Mouse (Mus musculus) right cerebral cortex, postnatal 10 days (tissue): ENCODE results near the gene Ddx18.

Experiments
- DNase-seq, 2 experiments: peaks; one replicate each; pipeline ENCODE4 v3.0.0; 2021; ENCODE audit warnings: low spot score in 2 of 2

Ddx18 gene

GRCm38 (mm10) chr1:121567521-121568489 is at the start of gene Ddx18:
TSS of gene Ddx18 (minus strand) at chr1:121567989.
- DNase-seq = peak; percentile 96 to 98

- DNase-seq = no peak
These were observed 40.2 kb upstream of the Ddx18 start for GRCm38 (mm10) chr1:121608000-121608399.

GRCm38 (mm10) chr1:121605118-121605517 is 37.3 kb upstream of the Ddx18 start:
- peak; percentile 44 to 46 for DNase-seq

GRCm38 (mm10) chr1:121601893-121602292 is 34.1 kb upstream of the Ddx18 start:
- no peak for DNase-seq

GRCm38 (mm10) chr1:121601084-121601483 is 33.3 kb upstream of the Ddx18 start:
- no peak for DNase-seq

- no peak for DNase-seq
These were observed 30.6 kb upstream of the Ddx18 start for GRCm38 (mm10) chr1:121598421-121598820.

- DNase-seq = peak in 1 of 2 experiments; percentile 31
These were observed 29.3 kb upstream of the Ddx18 start for GRCm38 (mm10) chr1:121596951-121597625.

- no peak for DNase-seq
These were observed 17.0 kb upstream of the Ddx18 start for GRCm38 (mm10) chr1:121584838-121585237.

- no peak for DNase-seq
These were observed 13.5 kb upstream of the Ddx18 start for GRCm38 (mm10) chr1:121581133-121581855.

- DNase-seq = no peak
These were observed 9.7 kb upstream of the Ddx18 start for GRCm38 (mm10) chr1:121577491-121577890.

GRCm38 (mm10) chr1:121570522-121570921 is 2.7 kb upstream of the Ddx18 start:
- no peak for DNase-seq

GRCm38 (mm10) chr1:121557861-121558260 is 9.9 kb downstream of the Ddx18 start:
- DNase-seq = no peak

GRCm38 (mm10) chr1:121551457-121551835 is 16.3 kb downstream of the Ddx18 start:
- DNase-seq = no peak

GRCm38 (mm10) chr1:121550801-121551456 is 16.9 kb downstream of the Ddx18 start:
- DNase-seq = no peak

- DNase-seq = no peak
These were observed 18.3 kb downstream of the Ddx18 start for GRCm38 (mm10) chr1:121549456-121549855.

GRCm38 (mm10) chr1:121548667-121549066 is 19.1 kb downstream of the Ddx18 start:
- no peak for DNase-seq

- DNase-seq = no peak
These were observed 20.9 kb downstream of the Ddx18 start for GRCm38 (mm10) chr1:121546844-121547243.

- no peak for DNase-seq
These were observed 27.4 kb downstream of the Ddx18 start for GRCm38 (mm10) chr1:121540361-121540760.

- DNase-seq = no peak
These were observed 36.4 kb downstream of the Ddx18 start for GRCm38 (mm10) chr1:121531439-121531838.

- DNase-seq = no peak
These were observed 38.5 kb downstream of the Ddx18 start for GRCm38 (mm10) chr1:121529286-121529685.

GRCm38 (mm10) chr1:121528399-121528720 is 39.4 kb downstream of the Ddx18 start, which contains the start of gene Htr5b:
TSS of gene Htr5b (minus strand) at chr1:121528465.
- peak; percentile 61 for DNase-seq
